Mouse (Mus musculus) hindbrain, postnatal 0 days (tissue): ENCODE data around the gene Rnf222. TPM values are rescaled to one million over a fixed set of nuclear protein-coding genes. Genes with fewer than 3 reads are reported as not detected.

Experiments used
- ATAC-seq: fragments of 200-750 bp; cut with Nextera tagmentation; 2 replicates; pipeline ENCODE4 v1.8.0; 2017; ENCODE audit warnings: mild to moderate bottlenecking, moderate TSS enrichment, moderate library complexity
- DNase-seq: peaks from one replicate; pipeline ENCODE4 v3.0.0-alpha.2; 2015; ENCODE audit warnings: low spot score
- H3K27ac ChIP-seq: fragments of 300-500 bp; sonication (generic); 2 replicates; pipeline ENCODE4 v1.5.1; 2014; ENCODE audit warnings: mild to moderate bottlenecking
- H3K27me3 ChIP-seq: fragments of 300-500 bp; sonication (generic); 2 replicates; pipeline ENCODE4 v1.6.1; 2014; ENCODE audit warnings: low read length, mixed read lengths; ENCODE audit not compliant: insufficient read depth
- H3K36me3 ChIP-seq: fragments of 300-500 bp; sonication (generic); 2 replicates; pipeline ENCODE4 v1.6.1; 2014; ENCODE audit warnings: low read length, mixed read lengths; ENCODE audit not compliant: insufficient read depth
- H3K4me1 ChIP-seq: fragments of 300-500 bp; sonication (generic); 2 replicates; pipeline ENCODE4 v1.6.1; 2014; ENCODE audit warnings: antibody characterized with exemption, low read length, mixed read lengths; ENCODE audit not compliant: insufficient read depth
- H3K4me2 ChIP-seq: fragments of 300-500 bp; sonication (generic); 2 replicates; pipeline ENCODE4 v1.6.1; 2014; ENCODE audit warnings: low read depth, mild to moderate bottlenecking, low read length, moderate library complexity, mixed read lengths
- H3K4me3 ChIP-seq: fragments of 300-500 bp; sonication (generic); 2 replicates; pipeline ENCODE4 v1.5.1; 2014; ENCODE audit warnings: low read length
- H3K9ac ChIP-seq: fragments of 300-500 bp; sonication (generic); replicated peaks from 2 replicates; pipeline ENCODE4 v1.6.1; 2014; ENCODE audit warnings: mild to moderate bottlenecking, low read length, moderate library complexity, mixed read lengths
- H3K9me3 ChIP-seq: fragments of 300-500 bp; sonication (generic); 2 replicates; pipeline ENCODE4 v1.6.1; 2016; ENCODE audit warnings: low read length, mixed read lengths
- CTCF ChIP-seq: IDR thresholded peaks from 2 replicates; pipeline ENCODE4 v1.5.1; 2016; ENCODE audit warnings: antibody characterized with exemption, control low read depth, low read depth
- WGBS: fragments of 180-500 bp; shearing (Covaris S2); extraction: QIAGEN DNeasy Blood & Tissue Kit; methylation state at CpG from one replicate; pipeline ENCODE4 v1.1.7; 2014; 5-methylcytosine and 5-hydroxymethylcytosine counted together
- polyA plus RNA-seq: library from polyadenylated mRNA; unstranded; fragments of >200 nt; fragmentation: Nextera tagmentation; extraction: Ambion mirVana; gene quantifications from 2 replicates; pipeline ENCODE4 v1.2.1, GENCODE M21; 2015
- total RNA-seq: library from RNA; depleted of rRNA; stranded (reverse); fragments of >200 nt; gene quantifications from 2 replicates; pipeline ENCODE4 v1.2.3, GENCODE M21; 2014

The Rnf222 gene
- total and polyA plus RNA-seq, 2 experiments from 2014 or later, result 0.16 TPM; not detected in 1

- Histone ChIP-seq H3K4me2 (peak within 1 kb of the TSS; percentile 61), H3K27ac (peak within 1 kb of the TSS; percentile 93), H3K9me3 (no peaks in the 10 kb centered on the region), H3K9ac (peak within 1 kb of the TSS; percentile 94), H3K4me1 (no peaks in the 10 kb centered on the region), H3K36me3 (peaks cover 29% of the 10 kb centered on the region; the same call in 1 of the 2 replicates), H3K27me3 (no peaks in the 10 kb centered on the region), H3K4me3 (peak within 1 kb of the TSS; percentile 86)
- WGBS, result under 1% methylated on average over 52 of the region's 52 CpGs
- ATAC-seq (peak; percentile 92), DNase-seq (peak; percentile 98)
- peak; percentile 99 for TF ChIP-seq CTCF
These were observed 13.1 kb downstream of the Rnf222 start, which contains the start of gene Rpl26 for GRCm38 (mm10) chr11:68901351-68902046. Gene Rpl26 (plus strand): TSS chr11:68901583.

DNA sequence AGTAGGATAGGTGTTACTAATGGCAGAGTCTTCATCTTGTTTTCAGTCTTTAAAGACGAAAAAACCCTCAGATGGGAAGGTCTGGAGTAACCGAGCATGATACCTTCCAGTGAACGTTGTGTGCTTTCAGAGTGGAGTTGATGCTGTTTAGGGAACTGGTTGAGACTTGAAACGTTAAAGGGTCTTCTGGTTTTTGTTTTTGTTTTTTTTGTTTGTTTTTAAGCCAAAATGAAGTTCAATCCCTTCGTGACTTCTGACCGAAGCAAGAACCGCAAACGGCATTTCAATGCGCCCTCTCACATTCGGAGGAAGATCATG, 13.7 kb downstream of the Rnf222 start:
- Histone ChIP-seq H3K9me3 (no peaks in the 10 kb centered on the region), H3K4me2 (peak overlapping the region; percentile 61), H3K27ac (peak overlapping the region; percentile 93), H3K36me3 (peaks cover 30% of the 10 kb centered on the region; the same call in 1 of the 2 replicates), H3K27me3 (no peaks in the 10 kb centered on the region), H3K9ac (peak overlapping the region; percentile 94), H3K4me3 (peak overlapping the region; percentile 86), H3K4me1 (no peaks in the 10 kb centered on the region)
- ATAC-seq, result no peak
- TF ChIP-seq CTCF, result no peak
- under 1% methylated on average over 9 of the region's 10 CpGs for WGBS
- DNase-seq, result no peak

DNA sequence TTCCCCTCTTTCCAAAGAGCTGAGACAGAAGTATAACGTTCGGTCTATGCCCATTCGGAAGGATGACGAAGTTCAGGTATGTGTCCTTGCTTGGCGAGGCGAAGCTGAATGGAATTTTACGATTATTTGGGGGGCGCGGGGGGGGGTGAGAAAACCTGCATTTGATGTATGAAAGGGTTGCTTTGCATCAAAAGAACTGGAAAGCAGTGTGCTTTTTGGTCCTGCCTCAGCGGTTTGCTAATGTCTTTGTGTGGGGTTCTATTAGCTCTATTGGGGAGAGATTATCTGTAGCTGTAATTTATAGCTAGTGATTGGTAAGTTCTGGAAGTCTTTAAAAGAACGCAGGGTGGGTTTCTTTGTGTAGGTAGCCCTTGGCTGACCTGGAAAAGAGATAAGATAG, 14.0 kb downstream of the Rnf222 start:
- Histone ChIP-seq H3K4me3 (peak overlapping the region; percentile 86), H3K4me1 (no peaks in the 10 kb centered on the region), H3K9ac (peak overlapping the region; percentile 94), H3K4me2 (peak overlapping the region; percentile 61), H3K9me3 (no peaks in the 10 kb centered on the region), H3K36me3 (peaks cover 30% of the 10 kb centered on the region; the same call in 1 of the 2 replicates), H3K27me3 (no peaks in the 10 kb centered on the region), H3K27ac (no peak overlapping the region)
- DNase-seq, result no peak
- WGBS, result 8% methylated on average over 11 of the region's 11 CpGs
- no peak for ATAC-seq
- TF ChIP-seq CTCF, result no peak

DNA sequence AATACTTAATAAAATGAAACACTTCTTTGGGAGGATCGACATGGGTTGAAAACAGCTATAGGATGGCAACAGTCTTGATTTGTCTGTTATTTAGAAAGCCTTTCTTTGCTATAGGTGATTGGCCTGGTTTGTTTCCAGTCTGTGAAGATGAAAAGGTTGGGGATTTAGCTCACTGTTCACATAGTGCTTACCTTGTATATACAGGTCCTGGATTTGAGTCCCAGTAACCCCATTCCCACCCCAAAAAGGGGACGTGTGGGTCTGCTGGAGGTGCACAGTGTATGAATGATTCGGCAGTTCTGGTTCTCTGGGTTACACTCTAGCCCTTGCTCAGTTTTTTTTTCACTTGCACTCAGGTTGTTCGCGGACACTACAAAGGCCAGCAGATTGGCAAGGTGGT, 14.5 kb downstream of the Rnf222 start:
- Histone ChIP-seq H3K9ac (peak overlapping the region; percentile 94), H3K27ac (no peak overlapping the region), H3K4me1 (no peaks in the 10 kb centered on the region), H3K9me3 (no peaks in the 10 kb centered on the region), H3K4me3 (peak overlapping the region; percentile 86; the same call in 1 of the 2 replicates), H3K27me3 (no peaks in the 10 kb centered on the region), H3K36me3 (peaks cover 30% of the 10 kb centered on the region; the same call in 1 of the 2 replicates), H3K4me2 (peak overlapping the region; percentile 61)
- no peak for DNase-seq
- 84% methylated on average over 5 of the region's 5 CpGs for WGBS
- no peak for TF ChIP-seq CTCF
- no peak for ATAC-seq

GRCm38 (mm10) chr11:68903775-68904174, 15.4 kb downstream of the Rnf222 start:
- no peak for TF ChIP-seq CTCF
- Histone ChIP-seq H3K4me2 (no peak overlapping the region), H3K9me3 (no peaks in the 10 kb centered on the region), H3K4me3 (no peak overlapping the region), H3K9ac (no peak overlapping the region), H3K4me1 (no peaks in the 10 kb centered on the region), H3K36me3 (peaks cover 30% of the 10 kb centered on the region; the same call in 1 of the 2 replicates), H3K27ac (no peak overlapping the region), H3K27me3 (no peaks in the 10 kb centered on the region)
- DNase-seq, result no peak
- ATAC-seq, result no peak
- WGBS, result 89% methylated on average over 2 of the region's 2 CpGs

DNA sequence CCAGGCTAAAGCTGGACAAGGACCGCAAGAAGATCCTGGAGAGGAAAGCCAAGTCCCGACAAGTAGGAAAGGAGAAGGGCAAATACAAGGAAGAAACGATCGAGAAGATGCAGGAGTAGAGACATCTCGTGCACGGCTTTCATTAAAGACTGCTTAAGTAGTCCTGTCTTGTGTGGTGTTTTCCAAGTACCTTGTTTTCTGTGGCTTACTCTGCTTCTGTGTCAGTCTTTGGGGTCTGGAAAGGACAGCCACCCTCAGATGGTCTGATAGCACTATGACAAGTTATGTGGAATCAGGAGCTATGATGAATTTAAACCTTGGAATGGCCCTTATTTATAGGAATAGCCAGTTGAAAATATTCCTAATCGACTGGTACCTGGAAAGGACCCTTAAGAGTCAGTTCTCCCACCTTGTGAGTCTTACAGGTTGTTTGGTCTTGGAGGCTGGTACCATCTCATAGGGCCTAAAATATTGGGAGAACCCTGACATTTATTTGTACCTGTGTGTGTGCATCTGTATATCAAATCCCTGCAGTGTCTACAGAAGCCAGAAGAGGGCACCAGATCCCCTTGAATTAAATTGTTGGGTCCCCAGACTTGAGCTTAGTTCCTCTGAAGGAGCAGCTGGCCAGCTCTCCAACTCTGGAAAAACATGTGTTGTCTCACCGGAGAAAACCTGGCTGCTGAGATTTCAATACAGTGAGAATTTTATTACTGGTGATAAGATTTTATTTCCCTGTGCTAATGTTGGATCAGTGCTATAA, 16.2 kb downstream of the Rnf222 start:
- 0 out of 2 replicates have a peak, but pooled peaks have one; percentile 28 for ATAC-seq
- WGBS, result 79% methylated on average over 8 of the region's 8 CpGs
- H3K36me3 ChIP-seq, result peaks cover 30% of the 10 kb centered on the region; the same call in 1 of the 2 replicates

More for the DNA sequence above, 16.2 kb downstream of the Rnf222 start:
- Histone ChIP-seq H3K4me3 (no peak overlapping the region), H3K27ac (no peak overlapping the region), H3K4me2 (no peak overlapping the region), H3K9me3 (no peaks in the 10 kb centered on the region), H3K4me1 (no peaks in the 10 kb centered on the region), H3K9ac (no peak overlapping the region), H3K27me3 (no peaks in the 10 kb centered on the region)
- peak; percentile 88 for DNase-seq
- TF ChIP-seq CTCF, result peak; percentile 81
